25 mouse cellular contexts compared by ENCODE assay signal in the genomic region with DNA sequence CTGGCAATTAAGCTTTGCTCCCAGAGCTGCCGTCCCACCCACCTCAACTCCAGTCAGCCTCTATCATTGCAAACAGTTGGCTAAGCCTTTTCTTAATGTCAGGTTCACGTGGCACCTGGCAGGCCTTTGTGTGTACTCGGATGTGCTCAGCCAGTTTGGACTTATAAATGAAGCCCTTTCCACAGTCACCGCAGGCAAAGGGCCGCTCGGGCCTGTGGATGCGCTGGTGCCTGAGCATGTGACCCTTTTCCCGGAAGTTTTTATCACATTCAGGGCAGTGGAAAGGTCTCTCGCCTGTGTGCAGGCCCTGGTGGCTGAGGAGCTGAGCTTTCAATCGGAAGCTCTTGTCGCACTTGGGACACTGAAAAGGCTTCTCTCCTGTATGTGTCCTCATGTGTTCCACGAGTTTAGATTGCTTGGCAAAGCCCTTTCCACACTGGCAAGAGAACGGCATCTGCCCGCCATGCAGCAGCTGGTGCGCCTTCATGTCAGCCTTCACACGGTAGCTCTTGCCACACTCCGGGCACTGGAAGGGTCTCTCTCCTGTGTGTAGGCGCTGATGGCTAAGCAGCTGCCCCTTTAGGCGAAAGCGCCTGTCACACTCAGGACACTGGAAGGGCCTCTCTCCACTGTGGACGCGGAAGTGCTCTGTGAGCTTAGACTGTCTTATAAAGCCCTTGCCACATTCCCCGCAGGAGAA. TPM values are rescaled to one million over a fixed set of nuclear protein-coding genes. Genes with fewer than 3 reads are reported as not detected.
A peak's percentile ranks its signal among the peaks of the same experiment; 100 is the strongest.
DNase-seq lines count a peak whose midpoint lies in the region; ATAC-seq and TF ChIP-seq lines count a peak whose summit lies in the region.
"Had no signal": no experiment of that assay in that cellular context is flagged by ENCODE, and none has a peak within 500 bp of the region (broad histone marks: within the 10 kb centered on the region; RNA-seq: fewer than 3 reads in every experiment).

No protein-coding gene starts in this region.

- DNase-seq in cerebellum, postnatal 14 days = peak; percentile 38 to 54
- DNase-seq in cerebellum, adult 9-10 months = no peak
- no peak for DNase-seq in hindbrain, embryonic 14.5 days (ENCODE audit: low spot score)
- DNase-seq in hindbrain, postnatal 0 days (ENCODE audit: low spot score) = no peak
- DNase-seq in testis, postnatal 14 days (ENCODE audit: low spot score) = peak; percentile 57
- no peak for DNase-seq in testis, postnatal 10 days (ENCODE audit: low spot score)
- DNase-seq in Muller cell, postnatal 12 days (ENCODE audit: inconsistent ontology term) = no peak
- DNase-seq: adrenal gland, postnatal 14 days; cerebellum, adult 9-11 months; gastrocnemius, postnatal 10 days; kidney, adult 2 months; lung, embryonic 14.5 days; lung, postnatal 36 days; right cerebral cortex, adult 18-20 months had no signal

- WGBS in hindbrain, embryonic 14.5 days = 93% methylated on average over 23 of the region's 23 CpGs
- 92% methylated on average over 23 of the region's 23 CpGs for WGBS in hindbrain, postnatal 0 days

- no peak for TF ChIP-seq CTCF in hindbrain, postnatal 0 days (IDR thresholded peaks at IDR 0.05; ENCODE audit: low read depth)

- no peak for ATAC-seq in hindbrain, embryonic 14.5 days (ENCODE audit: low FRiP score)
- ATAC-seq in hindbrain, postnatal 0 days = no peak
- no peak for ATAC-seq in inflammation-experienced regulatory T-cells, adult 6 months
- ATAC-seq: midbrain, embryonic 15.5 days had no signal

- no peaks in the 10 kb centered on the region for H3K27me3 ChIP-seq in hindbrain, embryonic 14.5 days (ENCODE audit: control insufficient read depth, insufficient read depth, low read length)
- no peaks in the 10 kb centered on the region for H3K27me3 ChIP-seq in hindbrain, postnatal 0 days (ENCODE audit: insufficient read depth, low read length)
- H3K27me3 ChIP-seq: heart, embryonic 12.5 days; hindbrain, embryonic 12.5 days; limb, embryonic 13.5 days; midbrain, embryonic 15.5 days; neural tube, embryonic 13.5 days had no signal

- peak overlapping the region; percentile 32; the same call in 1 of the 2 replicates for H3K27ac ChIP-seq in hindbrain, embryonic 14.5 days
- no peak overlapping the region for H3K27ac ChIP-seq in hindbrain, postnatal 0 days
- H3K27ac ChIP-seq: forebrain, embryonic 10.5 days; hindbrain, embryonic 12.5 days; kidney, postnatal 0 days; limb, embryonic 13.5 days; liver, embryonic 14.5 days; midbrain, embryonic 15.5 days; neural tube, embryonic 13.5 days had no signal

- no peaks in the 10 kb centered on the region for H3K9me3 ChIP-seq in hindbrain, embryonic 14.5 days (ENCODE audit: control insufficient read depth, low read length)
- H3K9me3 ChIP-seq in hindbrain, postnatal 0 days (ENCODE audit: low read length) = no peaks in the 10 kb centered on the region
- H3K9me3 ChIP-seq: forebrain, embryonic 10.5 days; heart, embryonic 12.5 days; hindbrain, embryonic 12.5 days; limb, embryonic 13.5 days; megakaryocyte, embryonic 14.5 days; midbrain, embryonic 15.5 days; neural tube, embryonic 13.5 days had no signal

- no peak overlapping the region for H3K4me3 ChIP-seq in hindbrain, embryonic 14.5 days (replicated peaks; ENCODE audit: low read length)
- no peak overlapping the region for H3K4me3 ChIP-seq in hindbrain, postnatal 0 days (ENCODE audit: low read length)
- H3K4me3 ChIP-seq: forebrain, embryonic 10.5 days; heart, embryonic 12.5 days; hindbrain, embryonic 12.5 days; limb, embryonic 13.5 days; megakaryocyte, embryonic 14.5 days; midbrain, embryonic 15.5 days; myocyte; neural tube, embryonic 13.5 days had no signal

- H3K4me2 ChIP-seq in hindbrain, embryonic 14.5 days (replicated peaks) = no peak overlapping the region
- no peak overlapping the region for H3K4me2 ChIP-seq in hindbrain, postnatal 0 days (ENCODE audit: low read depth, low read length)
- H3K4me2 ChIP-seq: heart, embryonic 12.5 days; hindbrain, embryonic 12.5 days; limb, embryonic 13.5 days; lung, embryonic 14.5 days; midbrain, embryonic 15.5 days; neural tube, embryonic 13.5 days had no signal

- no peaks in the 10 kb centered on the region for H3K4me1 ChIP-seq in hindbrain, embryonic 14.5 days (replicated peaks; ENCODE audit: control insufficient read depth, insufficient read depth, low read length)
- no peaks in the 10 kb centered on the region for H3K4me1 ChIP-seq in hindbrain, postnatal 0 days (ENCODE audit: insufficient read depth, low read length)
- H3K4me1 ChIP-seq: forebrain, embryonic 10.5 days; heart, embryonic 12.5 days; hindbrain, embryonic 12.5 days; limb, embryonic 13.5 days; midbrain, embryonic 15.5 days; neural tube, embryonic 13.5 days had no signal

- H3K36me3 ChIP-seq in hindbrain, embryonic 14.5 days (replicated peaks; ENCODE audit: control insufficient read depth, insufficient read depth) = peaks cover 76% of the 10 kb centered on the region
- H3K36me3 ChIP-seq in hindbrain, postnatal 0 days (ENCODE audit: insufficient read depth, low read length) = peaks cover 47% of the 10 kb centered on the region

- no peak overlapping the region for H3K9ac ChIP-seq in hindbrain, embryonic 14.5 days
- no peak overlapping the region for H3K9ac ChIP-seq in hindbrain, postnatal 0 days (replicated peaks; ENCODE audit: low read length)
- H3K9ac ChIP-seq: heart, embryonic 12.5 days; hindbrain, embryonic 12.5 days; limb, embryonic 13.5 days; liver, embryonic 14.5 days; lung, embryonic 14.5 days; midbrain, embryonic 15.5 days; neural tube, embryonic 13.5 days had no signal

RNA-seq across cellular contexts. Expression of a gene that starts 6.5 kb away (rescaled TPM):
- polyA plus RNA-seq in hindbrain, embryonic 14.5 days (2014; fragmentation: Nextera tagmentation; extraction: Ambion mirVana) = 149 and 168 TPM in 2 replicates
- total RNA-seq in hindbrain, postnatal 0 days (2014; rRNA removed) = 75.0 and 100 TPM in 2 replicates
- 90.0 and 93.4 TPM in 2 replicates for polyA plus RNA-seq in hindbrain, postnatal 0 days (2015; fragmentation: Nextera tagmentation; extraction: Ambion mirVana)
- 100 to 1,000 TPM; 141 to 180 (median 169) TPM for polyA plus RNA-seq in inflammation-experienced regulatory T-cells, adult 6 months (2017; shearing (Covaris generic))

RNA-seq across cellular contexts. Expression of a gene that starts 10.9 kb away (rescaled TPM):
- 13.6 and 13.7 TPM in 2 replicates for polyA plus RNA-seq in hindbrain, embryonic 14.5 days (2014; fragmentation: Nextera tagmentation; extraction: Ambion mirVana)
- total RNA-seq in hindbrain, postnatal 0 days (2014; rRNA removed) = 16.6 and 17.7 TPM in 2 replicates
- polyA plus RNA-seq in hindbrain, postnatal 0 days (2015; fragmentation: Nextera tagmentation; extraction: Ambion mirVana) = 6.3 and 6.6 TPM in 2 replicates
- polyA plus RNA-seq in inflammation-experienced regulatory T-cells, adult 6 months (2017; shearing (Covaris generic)) = under 1 TPM in 2 of 3 experiments, not detected in 1; 0.11 to 0.34 TPM

RNA-seq across cellular contexts. Expression of a gene that starts 15.7 kb away (rescaled TPM):
- polyA plus RNA-seq in hindbrain, embryonic 14.5 days (2014; fragmentation: Nextera tagmentation; extraction: Ambion mirVana) = 15.7 and 18.6 TPM in 2 replicates
- 24.2 and 25.1 TPM in 2 replicates for total RNA-seq in hindbrain, postnatal 0 days (2014; rRNA removed)
- 12.6 and 13.0 TPM in 2 replicates for polyA plus RNA-seq in hindbrain, postnatal 0 days (2015; fragmentation: Nextera tagmentation; extraction: Ambion mirVana)
- 10 to 100 TPM in 2 of 3 experiments, 1 to 10 TPM in 1; 7.2 to 16.0 (median 12.8) TPM for polyA plus RNA-seq in inflammation-experienced regulatory T-cells, adult 6 months (2017; shearing (Covaris generic))

RNA-seq across cellular contexts. Expression of a gene that starts 57.2 kb away (rescaled TPM):
- 18.7 and 18.9 TPM in 2 replicates for polyA plus RNA-seq in hindbrain, embryonic 14.5 days (2014; fragmentation: Nextera tagmentation; extraction: Ambion mirVana)
- 41.8 and 43.8 TPM in 2 replicates for total RNA-seq in hindbrain, postnatal 0 days (2014; rRNA removed)
- 14.4 and 15.5 TPM in 2 replicates for polyA plus RNA-seq in hindbrain, postnatal 0 days (2015; fragmentation: Nextera tagmentation; extraction: Ambion mirVana)
- polyA plus RNA-seq in inflammation-experienced regulatory T-cells, adult 6 months (2017; shearing (Covaris generic)) = 1 to 10 TPM; 2.2 to 2.7 (median 2.6) TPM

Comparison
In these comparisons a context has a peak if more than half of its experiments do, and no peak if none do; other contexts are left out.
1. DNase-seq: peak in cerebellum, postnatal 14 days (2 of 2) and testis, postnatal 14 days (single experiment); none in cerebellum, adult 9-10 months (single experiment), hindbrain, embryonic 14.5 days (single experiment), hindbrain, postnatal 0 days (single experiment), testis, postnatal 10 days (single experiment) and Muller cell, postnatal 12 days (single experiment).